Comparison of ENCODE assay signal across 8 mouse cellular contexts in genomic region chr15:98579795-98580464, GRCm38 (mm10). TPM values are rescaled to one million over a fixed set of nuclear protein-coding genes. Genes with fewer than 3 reads are reported as not detected.
DNase-seq lines count a peak whose midpoint lies in the region; ATAC-seq lines count a peak whose summit lies in the region.

No protein-coding gene starts in this region.

- ATAC-seq in frontal cortex, adult (ENCODE audit: low TSS enrichment): peak; percentile 84
- peak; percentile 84; the same call in 1 of the 2 replicates for ATAC-seq in hindbrain, embryonic 15.5 days (ENCODE audit: low FRiP score, low read depth)
- no peak for ATAC-seq in inflammation-experienced regulatory T-cells, adult 6 months

- peak; percentile 73 for DNase-seq in T-cell, adult 2 months (ENCODE audit: low spot score)
- DNase-seq in cerebellum, adult 8-10 months: peak; percentile 71
- DNase-seq in layer of hippocampus, postnatal 36 days: peak; percentile 60 to 67
- DNase-seq in lung, postnatal 25 days (ENCODE audit: low spot score): peak; percentile 84
- peak; percentile 76 for DNase-seq in right cerebral cortex, postnatal 14 days

- no peak overlapping the region for H3K4me2 ChIP-seq in hindbrain, embryonic 15.5 days

- H3K9ac ChIP-seq in hindbrain, embryonic 15.5 days: no peak overlapping the region

- no peaks in the 10 kb centered on the region for H3K36me3 ChIP-seq in hindbrain, embryonic 15.5 days

- H3K27ac ChIP-seq in hindbrain, embryonic 15.5 days (replicated peaks): no peak overlapping the region

- H3K27me3 ChIP-seq in hindbrain, embryonic 15.5 days: no peaks in the 10 kb centered on the region

- 43% methylated on average over 5 of the region's 5 CpGs for WGBS in hindbrain, embryonic 15.5 days

- no peaks in the 10 kb centered on the region for H3K9me3 ChIP-seq in hindbrain, embryonic 15.5 days

- no peak overlapping the region for H3K4me3 ChIP-seq in hindbrain, embryonic 15.5 days

- H3K4me1 ChIP-seq in hindbrain, embryonic 15.5 days (replicated peaks): no peaks in the 10 kb centered on the region

RNA-seq across cellular contexts. Expression of gene 4930415O20Rik, which starts 9.1 kb away (rescaled TPM):
- polyA plus RNA-seq in hindbrain, embryonic 15.5 days (2015; fragmentation: Nextera tagmentation; extraction: Ambion mirVana): not detected in 2 replicates
- not detected for total RNA-seq in layer of hippocampus, postnatal 36 days (2021)
- not detected for polyA plus RNA-seq in inflammation-experienced regulatory T-cells, adult 6 months (2017; shearing (Covaris generic))

RNA-seq across cellular contexts. Expression of gene Ccnt1, which starts 9.2 kb away (rescaled TPM):
- 64.7 and 65.6 TPM in 2 replicates for polyA plus RNA-seq in hindbrain, embryonic 15.5 days (2015; fragmentation: Nextera tagmentation; extraction: Ambion mirVana)
- total RNA-seq in layer of hippocampus, postnatal 36 days (2021): 10 to 100 TPM; 37.5 to 49.6 TPM
- 10 to 100 TPM; 69.3 to 99.2 (median 86.3) TPM for polyA plus RNA-seq in inflammation-experienced regulatory T-cells, adult 6 months (2017; shearing (Covaris generic))

RNA-seq across cellular contexts. Expression of gene Adcy6, which starts 29.9 kb away (rescaled TPM):
- polyA plus RNA-seq in hindbrain, embryonic 15.5 days (2015; fragmentation: Nextera tagmentation; extraction: Ambion mirVana): 10.6 and 13.1 TPM in 2 replicates
- total RNA-seq in layer of hippocampus, postnatal 36 days (2021): 10 to 100 TPM; 43.7 to 48.8 TPM
- polyA plus RNA-seq in inflammation-experienced regulatory T-cells, adult 6 months (2017; shearing (Covaris generic)): under 1 TPM in 2 of 3 experiments, not detected in 1; 0.28 to 0.44 TPM

RNA-seq across cellular contexts. Expression of gene Kansl2, which starts 45.9 kb away (rescaled TPM):
- polyA plus RNA-seq in hindbrain, embryonic 15.5 days (2015; fragmentation: Nextera tagmentation; extraction: Ambion mirVana): 108 TPM in 2 replicates
- total RNA-seq in layer of hippocampus, postnatal 36 days (2021): 10 to 100 TPM; 62.6 to 64.2 TPM
- polyA plus RNA-seq in inflammation-experienced regulatory T-cells, adult 6 months (2017; shearing (Covaris generic)): 10 to 100 TPM; 29.4 to 33.1 (median 32.4) TPM

RNA-seq across cellular contexts. Expression of gene Cacnb3, which starts 50.7 kb away (rescaled TPM):
- 130 and 136 TPM in 2 replicates for polyA plus RNA-seq in hindbrain, embryonic 15.5 days (2015; fragmentation: Nextera tagmentation; extraction: Ambion mirVana)
- total RNA-seq in layer of hippocampus, postnatal 36 days (2021): 100 to 1,000 TPM; 198 to 206 TPM
- polyA plus RNA-seq in inflammation-experienced regulatory T-cells, adult 6 months (2017; shearing (Covaris generic)): under 1 TPM in 2 of 3 experiments, not detected in 1; 0.30 to 0.38 TPM
